Mouse (Mus musculus) forebrain, embryonic 13.5 days (tissue): ENCODE data around the gene Spata31d1d. TPM values are rescaled to one million over a fixed set of nuclear protein-coding genes. Genes with fewer than 3 reads are reported as not detected.
"Not testable (repeated sequence)": the region's sequence is repeated elsewhere in the genome, so short reads cannot be mapped to it uniquely, and the experiment has no call there.

Source experiments
- ATAC-seq: fragments of 200-750 bp; cut with Nextera tagmentation; 2 replicates; pipeline ENCODE4 v1.8.0; 2017
- H3K27ac ChIP-seq: fragments of 300-500 bp; sonication (generic); 2 replicates; pipeline ENCODE4 v1.5.1; 2015; ENCODE audit warnings: inconsistent platforms, mild to moderate bottlenecking, moderate library complexity
- H3K27me3 ChIP-seq: fragments of 300-500 bp; sonication (generic); 2 replicates; pipeline ENCODE4 v1.6.1; 2015; ENCODE audit warnings: mild to moderate bottlenecking, inconsistent platforms
- H3K36me3 ChIP-seq: fragments of 300-500 bp; sonication (generic); 2 replicates; pipeline ENCODE4 v1.6.1; 2015; ENCODE audit warnings: mild to moderate bottlenecking, inconsistent platforms; ENCODE audit not compliant: poor library complexity, severe bottlenecking
- H3K4me1 ChIP-seq: fragments of 300-500 bp; sonication (generic); 2 replicates; pipeline ENCODE4 v1.6.1; 2015; ENCODE audit warnings: inconsistent platforms
- H3K4me2 ChIP-seq: fragments of 300-500 bp; sonication (generic); 2 replicates; pipeline ENCODE4 v1.6.1; 2015; ENCODE audit warnings: inconsistent platforms, mild to moderate bottlenecking, moderate library complexity
- H3K4me3 ChIP-seq: fragments of 300-500 bp; sonication (generic); 2 replicates; pipeline ENCODE4 v1.5.1; 2015; ENCODE audit warnings: mild to moderate bottlenecking, inconsistent platforms
- H3K9ac ChIP-seq: fragments of 300-500 bp; sonication (generic); 2 replicates; pipeline ENCODE4 v1.6.1; 2015; ENCODE audit warnings: mild to moderate bottlenecking, inconsistent platforms
- H3K9me3 ChIP-seq: fragments of 300-500 bp; sonication (generic); replicated peaks from 2 replicates; pipeline ENCODE4 v1.6.1; 2016; ENCODE audit warnings: inconsistent platforms
- WGBS: fragments of 180-500 bp; shearing (Covaris S2); methylation state at CpG from one replicate; pipeline ENCODE4 v1.1.7; 2015; 5-methylcytosine and 5-hydroxymethylcytosine counted together
- polyA plus RNA-seq: library from polyadenylated mRNA; unstranded; fragments of >200 nt; fragmentation: Nextera tagmentation; extraction: Ambion mirVana; gene quantifications from 2 replicates; pipeline ENCODE4 v1.2.1, GENCODE M21; 2015

The Spata31d1d gene
- not detected in 2 replicates for polyA plus RNA-seq

GRCm38 (mm10) chr13:59731652-59732051 lies at the start of gene Spata31d1d:
TSS of gene Spata31d1d (minus strand) at chr13:59731752.
- Histone ChIP-seq H3K9me3 (no peaks in the 10 kb centered on the region), H3K36me3 (no peaks in the 10 kb centered on the region), H3K9ac (no peak within 1 kb of the TSS), H3K4me1 (no peaks in the 10 kb centered on the region), H3K27ac (no peak within 1 kb of the TSS), H3K4me2 (no peak within 1 kb of the TSS), H3K4me3 (no peak within 1 kb of the TSS), H3K27me3 (no peaks in the 10 kb centered on the region)
- no peak for ATAC-seq
- WGBS: 45% methylated on average over 7 of the region's 7 CpGs

GRCm38 (mm10) chr13:59779744-59780264 lies 48.3 kb upstream of the Spata31d1d start:
- H3K4me2 ChIP-seq, H3K4me3 ChIP-seq, H3K9ac ChIP-seq, H3K27ac ChIP-seq, H3K9me3 ChIP-seq, H3K27me3 ChIP-seq, H3K4me1 ChIP-seq, ATAC-seq: not testable (repeated sequence)
- peaks cover 98% of the 10 kb centered on the region for H3K36me3 ChIP-seq
- WGBS: 96% methylated on average over 1 of the region's 1 CpGs

- no peak overlapping the region for H3K4me2 ChIP-seq
- H3K9me3 ChIP-seq: no peaks in the 10 kb centered on the region
- H3K27ac ChIP-seq: no peak overlapping the region
- no peaks in the 10 kb centered on the region for H3K4me1 ChIP-seq
- H3K9ac ChIP-seq: no peak overlapping the region
- no peak for ATAC-seq
- H3K27me3 ChIP-seq: no peaks in the 10 kb centered on the region
- H3K36me3 ChIP-seq: peaks cover 95% of the 10 kb centered on the region
- no peak overlapping the region for H3K4me3 ChIP-seq
- 87% methylated on average over 4 of the region's 4 CpGs for WGBS
These were observed 47.7 kb upstream of the Spata31d1d start for GRCm38 (mm10) chr13:59779213-59779612.

- no peaks in the 10 kb centered on the region for H3K27me3 ChIP-seq
- no peak for ATAC-seq
- no peak overlapping the region for H3K27ac ChIP-seq
- no peak overlapping the region for H3K9ac ChIP-seq
- no peaks in the 10 kb centered on the region for H3K9me3 ChIP-seq
- no peak overlapping the region for H3K4me3 ChIP-seq
- H3K36me3 ChIP-seq: peaks cover 81% of the 10 kb centered on the region
- 88% methylated on average over 3 of the region's 3 CpGs for WGBS
- H3K4me1 ChIP-seq: peaks cover 10% of the 10 kb centered on the region
- H3K4me2 ChIP-seq: no peak overlapping the region
These were observed 43.6 kb upstream of the Spata31d1d start for GRCm38 (mm10) chr13:59775168-59775567.

- Histone ChIP-seq H3K27ac (no peak overlapping the region), H3K36me3 (peaks cover 50% of the 10 kb centered on the region), H3K4me1 (peaks cover 36% of the 10 kb centered on the region), H3K27me3 (no peaks in the 10 kb centered on the region), H3K9ac (no peak overlapping the region; the same call in 1 of the 2 replicates), H3K4me2 (no peak overlapping the region), H3K4me3 (no peak overlapping the region), H3K9me3 (no peaks in the 10 kb centered on the region)
- WGBS: 71% methylated on average over 9 of the region's 9 CpGs
- no peak for ATAC-seq
These were observed 39.7 kb upstream of the Spata31d1d start for GRCm38 (mm10) chr13:59771257-59771656.

- Histone ChIP-seq H3K27ac (peak overlapping the region; percentile 96), H3K9me3 (no peaks in the 10 kb centered on the region), H3K4me3 (peak overlapping the region; percentile 83), H3K36me3 (peaks cover 46% of the 10 kb centered on the region), H3K4me1 (peaks cover 40% of the 10 kb centered on the region), H3K27me3 (no peaks in the 10 kb centered on the region), H3K4me2 (peak overlapping the region; percentile 81), H3K9ac (peak overlapping the region; percentile 78)
- no peak for ATAC-seq
- WGBS: 79% methylated on average over 9 of the region's 9 CpGs
These were observed 39.3 kb upstream of the Spata31d1d start for GRCm38 (mm10) chr13:59770847-59771246.

- Histone ChIP-seq H3K9me3 (no peaks in the 10 kb centered on the region), H3K4me3 (peak overlapping the region; percentile 83), H3K4me1 (peaks cover 41% of the 10 kb centered on the region), H3K9ac (peak overlapping the region; percentile 78), H3K27me3 (no peaks in the 10 kb centered on the region), H3K36me3 (peaks cover 39% of the 10 kb centered on the region), H3K4me2 (peak overlapping the region; percentile 81), H3K27ac (peak overlapping the region; percentile 96)
- peak; percentile 90 for ATAC-seq
- WGBS: under 1% methylated on average over 28 of the region's 28 CpGs
These were observed 38.6 kb upstream of the Spata31d1d start for GRCm38 (mm10) chr13:59770164-59770562.

GRCm38 (mm10) chr13:59769296-59770163 lies 38.0 kb upstream of the Spata31d1d start, which contains the start of gene Isca1:
TSS of gene Isca1 (minus strand) at chr13:59769810.
- H3K4me2 ChIP-seq: peak within 1 kb of the TSS; percentile 81
- H3K36me3 ChIP-seq: peaks cover 34% of the 10 kb centered on the region
- H3K27me3 ChIP-seq: no peaks in the 10 kb centered on the region
- peak within 1 kb of the TSS; percentile 96 for H3K27ac ChIP-seq
- H3K9me3 ChIP-seq: no peaks in the 10 kb centered on the region
- peak within 1 kb of the TSS; percentile 83 for H3K4me3 ChIP-seq
- peak within 1 kb of the TSS; percentile 83 for H3K9ac ChIP-seq
- under 1% methylated on average over 85 of the region's 91 CpGs for WGBS
- H3K4me1 ChIP-seq: peaks cover 41% of the 10 kb centered on the region
- ATAC-seq: peak; percentile 97

- 43% methylated on average over 13 of the region's 13 CpGs for WGBS
- H3K27ac ChIP-seq: no peak overlapping the region
- peak overlapping the region; percentile 83 for H3K4me3 ChIP-seq
- no peaks in the 10 kb centered on the region for H3K27me3 ChIP-seq
- H3K9ac ChIP-seq: peak overlapping the region; percentile 83
- H3K4me1 ChIP-seq: peaks cover 41% of the 10 kb centered on the region
- H3K36me3 ChIP-seq: peaks cover 29% of the 10 kb centered on the region
- no peak for ATAC-seq
- no peaks in the 10 kb centered on the region for H3K9me3 ChIP-seq
- H3K4me2 ChIP-seq: peak overlapping the region; percentile 81
These were observed 37.0 kb upstream of the Spata31d1d start for GRCm38 (mm10) chr13:59768531-59768930.

- H3K27me3 ChIP-seq: no peaks in the 10 kb centered on the region
- 85% methylated on average over 11 of the region's 11 CpGs for WGBS
- no peak for ATAC-seq
- no peak overlapping the region for H3K27ac ChIP-seq
- H3K36me3 ChIP-seq: peaks cover 27% of the 10 kb centered on the region
- no peaks in the 10 kb centered on the region for H3K9me3 ChIP-seq
- peaks cover 41% of the 10 kb centered on the region for H3K4me1 ChIP-seq
- no peak overlapping the region for H3K4me3 ChIP-seq
- peak overlapping the region; percentile 17; the same call in 1 of the 2 replicates for H3K9ac ChIP-seq
- peak overlapping the region; percentile 5; the same call in 1 of the 2 replicates for H3K4me2 ChIP-seq
These were observed 35.4 kb upstream of the Spata31d1d start for GRCm38 (mm10) chr13:59766786-59767515.

- no peak for ATAC-seq
- H3K27me3 ChIP-seq: no peaks in the 10 kb centered on the region
- peaks cover 18% of the 10 kb centered on the region for H3K4me1 ChIP-seq
- H3K4me3 ChIP-seq: no peak overlapping the region
- no peak overlapping the region for H3K4me2 ChIP-seq
- no peaks in the 10 kb centered on the region for H3K9me3 ChIP-seq
- no peak overlapping the region for H3K9ac ChIP-seq
- 95% methylated on average over 7 of the region's 7 CpGs for WGBS
- H3K36me3 ChIP-seq: peaks cover 61% of the 10 kb centered on the region
- no peak overlapping the region for H3K27ac ChIP-seq
These were observed 31.2 kb upstream of the Spata31d1d start for GRCm38 (mm10) chr13:59762791-59763190.

GRCm38 (mm10) chr13:59756906-59757305 lies 25.4 kb upstream of the Spata31d1d start:
- 95% methylated on average over 7 of the region's 7 CpGs for WGBS
- H3K27me3 ChIP-seq: no peaks in the 10 kb centered on the region
- no peak for ATAC-seq
- H3K9me3 ChIP-seq: no peaks in the 10 kb centered on the region
- no peaks in the 10 kb centered on the region for H3K4me1 ChIP-seq
- no peak overlapping the region for H3K9ac ChIP-seq
- peaks cover 70% of the 10 kb centered on the region for H3K36me3 ChIP-seq
- H3K4me2 ChIP-seq: no peak overlapping the region
- H3K27ac ChIP-seq: no peak overlapping the region
- H3K4me3 ChIP-seq: no peak overlapping the region
